Mouse (Mus musculus) spleen, postnatal 14 days (tissue): ENCODE data around the gene Bcl2.

ENCODE experiments used
- DNase-seq, 2 experiments: peaks; one replicate each; pipeline ENCODE4 v3.0.0; 2021 to 2022; ENCODE audit warnings: low spot score in 2 of 2

Bcl2 gene

GRCm38 (mm10) chr1:106666140-106667088, 47.7 kb downstream of the Bcl2 start:
- DNase-seq = no peak

GRCm38 (mm10) chr1:106664978-106665377, 49.1 kb downstream of the Bcl2 start:
- DNase-seq = no peak

- DNase-seq = no peak
Observed at GRCm38 (mm10) chr1:106662486-106662885, 51.6 kb downstream of the Bcl2 start.

- no peak for DNase-seq
Observed at GRCm38 (mm10) chr1:106658293-106658847, 55.7 kb downstream of the Bcl2 start.

- no peak for DNase-seq
Observed at GRCm38 (mm10) chr1:106656207-106656738, 57.8 kb downstream of the Bcl2 start.

- DNase-seq = no peak
Observed at GRCm38 (mm10) chr1:106654254-106654653, 59.8 kb downstream of the Bcl2 start.

GRCm38 (mm10) chr1:106653441-106653860, 60.6 kb downstream of the Bcl2 start:
- DNase-seq = no peak

GRCm38 (mm10) chr1:106651211-106651610, 62.9 kb downstream of the Bcl2 start:
- no peak for DNase-seq

- no peak for DNase-seq
Observed at GRCm38 (mm10) chr1:106650427-106650826, 63.6 kb downstream of the Bcl2 start.

- DNase-seq = no peak
Observed at GRCm38 (mm10) chr1:106647336-106647735, 66.7 kb downstream of the Bcl2 start.

GRCm38 (mm10) chr1:106644566-106644965, 69.5 kb downstream of the Bcl2 start:
- no peak for DNase-seq

GRCm38 (mm10) chr1:106643527-106643926, 70.5 kb downstream of the Bcl2 start:
- no peak for DNase-seq

- no peak for DNase-seq
Observed at GRCm38 (mm10) chr1:106640577-106640976, 73.5 kb downstream of the Bcl2 start.

GRCm38 (mm10) chr1:106637705-106638104, 76.4 kb downstream of the Bcl2 start:
- no peak for DNase-seq

- no peak for DNase-seq
Observed at GRCm38 (mm10) chr1:106636714-106637113, 77.4 kb downstream of the Bcl2 start.

GRCm38 (mm10) chr1:106633207-106633606, 80.9 kb downstream of the Bcl2 start:
- no peak for DNase-seq

GRCm38 (mm10) chr1:106631869-106632463, 82.1 kb downstream of the Bcl2 start:
- no peak for DNase-seq

- no peak for DNase-seq
Observed at GRCm38 (mm10) chr1:106630973-106631372, 83.1 kb downstream of the Bcl2 start.

GRCm38 (mm10) chr1:106629931-106630682, 84.0 kb downstream of the Bcl2 start:
- DNase-seq = no peak

GRCm38 (mm10) chr1:106629470-106629830, 84.6 kb downstream of the Bcl2 start:
- DNase-seq = no peak

- no peak for DNase-seq
Observed at GRCm38 (mm10) chr1:106628718-106629469, 85.2 kb downstream of the Bcl2 start.
